In genomic region chr3:84396240-84396639, GRCm38 (mm10) we compare ENCODE assay signal across 15 mouse cellular contexts.
"Had no signal": no experiment of that assay in that cellular context is flagged by ENCODE, and none has a peak within 500 bp of the region (broad histone marks: within the 10 kb centered on the region; RNA-seq: fewer than 3 reads in every experiment).

No protein-coding gene starts in this region.

- H3K4me1 ChIP-seq: stomach, embryonic 15.5 days had no signal

- H3K36me3 ChIP-seq: neural tube, embryonic 15.5 days; stomach, embryonic 15.5 days had no signal

- H3K4me2 ChIP-seq: neural tube, embryonic 15.5 days; stomach, embryonic 15.5 days had no signal

- DNase-seq: retina, postnatal 1 day; right cerebral cortex, adult 18-20 months; right cerebral cortex, postnatal 14 days; right cerebral cortex, postnatal 25 days; right cerebral cortex, postnatal 4 days; spleen, adult 18-20 months; thymus, adult 18-20 months; thymus, adult 2 months; thymus, postnatal 14 days; thymus, postnatal 25 days; thymus, postnatal 36 days; thymus, postnatal 4 days had no signal

- H3K9ac ChIP-seq: neural tube, embryonic 15.5 days; stomach, embryonic 15.5 days had no signal

- H3K4me3 ChIP-seq: neural tube, embryonic 15.5 days; stomach, embryonic 15.5 days had no signal

- H3K9me3 ChIP-seq: neural tube, embryonic 15.5 days; stomach, embryonic 15.5 days had no signal

- H3K27me3 ChIP-seq: neural tube, embryonic 15.5 days; stomach, embryonic 15.5 days had no signal

- H3K27ac ChIP-seq: neural tube, embryonic 15.5 days; stomach, embryonic 15.5 days; stomach, postnatal 0 days had no signal
